Mouse (Mus musculus) ZHBTc4 (cell line): Measurements from ENCODE around the gene Tmem14a.
"Not testable (repeated sequence)": the region's sequence is repeated elsewhere in the genome, so short reads cannot be mapped to it uniquely, and the experiment has no call there.

Experiments used
- DNase-seq: peaks from one replicate; pipeline ENCODE4 v3.0.0-alpha.2; 2011; ENCODE audit warnings: low read depth, low spot score

The Tmem14a gene

DNA sequence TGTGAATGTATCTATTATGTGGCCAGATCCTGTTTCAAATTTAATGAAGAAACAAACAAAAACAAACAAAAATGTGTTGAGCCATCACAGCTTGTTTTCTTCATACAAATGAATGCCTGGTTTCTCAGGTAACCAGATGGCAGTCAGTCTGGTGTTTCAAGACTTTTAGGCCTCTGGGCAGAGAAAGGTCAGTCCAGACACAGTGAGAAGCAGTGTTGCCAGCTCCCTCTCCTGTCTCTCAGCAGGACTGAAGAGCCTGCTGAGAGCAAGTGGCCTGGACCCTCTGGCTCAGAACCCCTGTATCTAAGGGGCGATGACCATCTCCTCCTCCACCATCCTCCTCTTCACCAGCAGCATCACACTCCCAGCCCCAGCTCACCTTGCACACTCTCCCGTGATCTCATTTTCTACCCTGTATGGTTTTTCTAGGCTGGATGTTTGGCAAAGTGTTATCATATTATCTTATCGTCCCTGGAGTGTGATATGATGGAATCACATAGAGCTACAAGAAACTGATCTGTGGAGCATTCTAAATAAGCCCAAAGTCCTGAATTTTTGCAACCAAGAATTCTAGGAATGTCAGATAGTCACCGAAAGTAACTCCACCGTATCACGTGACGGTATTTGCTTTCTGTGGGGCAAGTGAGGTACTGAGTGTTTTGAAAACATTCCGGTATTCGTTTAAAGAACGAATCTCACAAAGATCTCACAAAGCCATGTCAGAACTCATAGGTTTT lies 34.4 kb downstream of the Tmem14a start:
- DNase-seq, result peak; percentile 63

DNA sequence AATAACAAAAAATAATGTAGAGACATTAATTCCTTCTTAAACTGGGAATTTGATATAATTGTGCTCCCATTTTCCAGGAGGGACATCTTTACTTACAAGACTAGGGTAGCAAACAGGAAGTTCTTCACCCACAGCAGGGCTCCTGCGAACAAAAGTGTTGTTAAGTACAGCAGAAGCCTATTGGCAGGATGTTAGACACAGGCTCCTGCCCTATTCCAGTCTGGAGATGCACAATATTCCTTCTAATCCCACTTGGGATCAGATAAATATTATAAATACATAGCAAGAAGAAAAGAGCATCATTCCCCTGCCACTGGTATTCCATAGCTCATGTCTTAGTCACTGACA lies 34.9 kb downstream of the Tmem14a start:
- DNase-seq, result peak; percentile 63

DNA sequence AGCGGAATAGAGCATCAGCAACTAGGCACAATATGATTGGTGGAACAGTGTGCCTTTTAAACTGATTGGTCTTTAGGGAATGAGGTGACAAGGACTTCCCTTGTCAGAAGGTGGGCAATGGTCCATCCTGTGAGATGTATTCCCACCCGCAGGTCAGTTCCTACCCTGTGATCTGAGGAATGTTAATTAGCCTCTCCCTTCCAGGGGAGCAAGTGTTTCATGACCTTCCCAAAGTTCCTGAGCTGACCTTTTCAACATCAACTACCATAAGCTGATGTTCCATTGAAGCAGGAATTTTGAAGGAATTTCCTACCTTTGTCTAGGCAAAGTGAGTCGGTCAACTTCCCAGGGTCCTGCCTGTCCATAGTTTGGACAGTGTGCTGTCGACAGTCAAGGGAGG lies 35.5 kb downstream of the Tmem14a start:
- DNase-seq, result peak; percentile 89

DNA sequence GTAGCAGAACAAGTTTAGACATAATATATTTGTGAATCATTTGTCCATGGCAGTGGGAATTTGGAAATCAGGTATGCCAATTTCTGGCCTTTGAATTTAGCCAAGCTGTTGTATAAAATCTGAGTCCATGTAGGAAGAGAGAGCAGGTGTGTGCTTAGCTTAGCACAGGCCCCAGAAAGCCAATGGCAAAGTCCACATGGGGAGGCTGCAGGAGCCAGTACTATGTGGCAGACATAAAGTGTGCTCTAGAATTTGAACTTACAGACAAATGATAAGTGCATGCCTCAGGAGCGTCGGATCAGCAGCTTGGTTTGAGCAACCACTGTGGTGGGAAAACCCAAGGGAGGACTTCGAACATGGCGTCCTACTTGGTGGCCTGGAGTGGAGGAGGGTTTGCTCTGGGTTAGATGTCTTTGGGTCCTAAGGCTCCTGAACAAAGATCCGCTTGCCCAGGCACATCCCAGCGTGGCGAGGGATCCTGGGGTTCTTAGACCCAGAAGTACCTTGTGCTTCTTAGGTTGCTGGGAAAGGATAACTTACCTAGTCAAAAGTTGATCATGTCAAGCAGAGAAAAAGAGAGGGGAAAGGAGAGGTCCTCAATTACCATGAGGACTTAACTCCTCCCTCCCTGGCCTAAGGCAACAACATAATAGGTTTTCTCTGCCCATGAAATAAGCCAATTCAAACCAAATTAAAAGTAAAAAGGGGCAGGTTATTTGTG lies 37.4 kb downstream of the Tmem14a start:
- DNase-seq, result peak; percentile 85

DNA sequence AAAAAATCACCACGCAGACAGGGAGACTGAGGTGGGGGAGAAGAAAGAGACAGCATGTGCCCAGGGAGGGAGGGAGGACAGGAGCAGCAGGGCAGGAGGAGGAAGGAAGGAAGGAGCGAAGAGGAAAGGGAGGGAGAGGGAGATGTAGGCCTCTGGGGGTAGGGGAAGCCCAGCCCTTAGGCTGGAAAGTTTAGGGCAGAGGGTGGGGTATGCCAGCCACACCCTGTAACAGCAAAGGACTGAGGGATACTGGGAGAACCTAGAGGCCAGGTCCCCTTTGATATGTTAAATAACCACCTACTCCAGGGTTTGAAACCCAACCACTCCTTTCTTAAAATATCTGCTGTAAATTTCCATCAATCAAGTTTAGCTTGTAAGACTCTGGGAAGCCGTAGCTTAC lies 38.0 kb downstream of the Tmem14a start:
- peak; percentile 96 for DNase-seq

DNA sequence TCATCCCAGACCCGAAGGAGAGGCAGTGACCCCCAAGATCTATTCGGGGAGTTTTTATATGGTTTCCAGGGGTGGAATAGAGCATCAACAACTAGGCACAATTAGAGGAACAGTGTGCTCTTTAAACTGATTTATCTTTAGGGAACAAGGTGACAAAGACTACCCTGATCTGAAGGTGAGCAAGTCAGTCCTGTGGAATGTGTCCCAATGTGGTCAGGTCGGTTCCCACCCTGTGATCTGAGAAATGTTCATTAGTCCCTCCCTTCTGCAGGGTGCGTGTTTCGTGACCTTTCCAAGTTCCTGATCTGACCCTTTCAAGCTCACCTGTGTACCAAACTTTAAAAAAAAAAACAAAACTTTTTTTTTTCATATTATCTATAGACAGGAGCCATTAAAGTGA lies 38.5 kb downstream of the Tmem14a start:
- peak; percentile 70 for DNase-seq

DNA sequence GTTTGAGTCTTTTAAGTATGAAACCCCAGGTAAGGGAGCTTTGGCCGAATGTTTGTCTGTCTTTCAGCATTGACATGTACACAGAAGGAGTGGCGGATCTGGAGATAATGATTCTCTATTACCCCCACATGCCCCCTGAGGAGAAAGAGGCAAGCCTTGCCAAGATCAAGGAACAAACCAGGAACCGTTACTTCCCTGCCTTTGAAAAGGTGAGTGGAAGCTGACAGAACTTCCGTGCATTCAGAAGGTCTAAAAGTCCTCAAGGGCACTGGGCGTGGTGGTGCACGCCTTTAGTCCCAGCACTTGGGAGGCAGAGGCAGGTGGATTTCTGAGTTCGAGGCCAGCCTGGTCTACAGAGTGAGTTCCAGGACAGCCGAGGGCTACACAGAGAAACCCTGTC lies 41.6 kb downstream of the Tmem14a start:
- peak; percentile 95 for DNase-seq

DNA sequence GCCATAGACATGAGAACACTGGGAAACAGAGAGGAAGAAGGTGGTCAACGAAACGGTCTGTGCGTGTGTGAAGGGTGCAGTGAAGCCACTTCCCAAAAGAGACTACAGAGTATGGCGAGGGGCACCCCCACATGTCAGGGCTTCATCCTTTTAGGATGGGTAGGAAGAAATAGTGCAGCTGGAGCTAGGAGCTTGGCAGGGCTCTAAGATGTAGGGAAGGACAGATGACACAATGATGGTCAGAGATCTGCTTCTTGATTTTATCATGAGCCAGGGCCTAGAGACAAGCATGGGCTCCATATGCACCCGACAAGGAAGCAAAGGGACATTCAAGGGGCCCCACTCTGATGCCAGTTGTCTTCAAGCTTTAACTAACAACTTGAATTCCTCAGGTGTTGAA lies 44.0 kb downstream of the Tmem14a start:
- no peak for DNase-seq

DNA sequence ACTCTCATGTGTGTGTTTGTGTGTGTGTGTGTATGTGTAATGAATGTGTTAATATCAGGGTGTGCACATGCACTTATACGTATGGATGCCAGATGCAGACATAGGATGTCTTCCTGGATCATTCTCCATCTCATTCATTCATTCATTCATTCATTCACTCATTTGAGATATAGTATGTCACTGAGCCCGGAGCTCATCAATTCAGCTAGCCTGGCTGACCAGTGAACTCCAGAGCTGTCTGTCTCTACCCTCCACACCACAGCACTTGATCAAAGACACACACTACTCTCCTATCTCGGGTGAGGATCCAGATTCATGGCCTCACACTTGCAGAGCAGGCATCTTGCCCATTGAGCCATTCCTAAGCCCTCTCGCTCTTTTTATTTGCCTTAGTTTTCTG lies 45.6 kb downstream of the Tmem14a start:
- no peak for DNase-seq

DNA sequence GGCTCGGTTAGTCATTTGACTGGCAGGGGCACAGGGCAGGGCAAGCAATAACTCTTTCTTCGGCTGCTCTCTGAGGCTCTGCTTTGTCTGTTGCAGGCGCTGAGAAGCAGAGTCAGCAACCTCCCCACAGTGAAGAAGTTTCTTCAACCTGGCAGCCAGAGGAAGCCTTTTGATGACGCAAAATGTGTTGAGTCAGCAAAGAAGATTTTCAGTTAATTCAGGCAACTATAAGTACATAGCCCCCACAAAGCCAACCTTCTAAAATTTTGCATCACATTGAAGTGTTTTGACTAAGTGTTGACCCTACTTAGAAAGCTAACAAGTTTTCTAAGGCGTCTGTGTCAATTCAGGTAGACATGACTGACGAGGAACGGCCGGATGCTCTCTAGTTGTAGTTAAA lies 46.4 kb downstream of the Tmem14a start:
- DNase-seq, result no peak

DNA sequence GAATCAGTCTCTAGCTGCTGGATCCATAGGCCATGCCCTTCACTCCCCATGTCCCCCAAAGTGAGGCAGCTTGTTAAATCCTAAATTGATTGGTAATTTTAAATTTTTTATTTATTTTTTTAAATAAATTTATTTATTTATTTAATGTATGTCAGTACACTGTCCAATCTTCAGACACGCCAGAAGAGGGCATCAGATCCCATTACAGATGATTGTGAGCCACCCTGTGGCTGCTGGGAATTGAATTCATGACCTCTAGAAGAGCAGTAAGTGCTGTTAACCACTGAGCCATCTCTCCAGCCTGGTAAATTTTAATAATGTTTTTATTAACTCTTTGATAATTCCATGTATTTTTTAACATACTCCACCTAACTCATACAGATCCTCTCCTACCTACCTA lies 48.4 kb downstream of the Tmem14a start:
- peak; percentile 26 for DNase-seq

DNA sequence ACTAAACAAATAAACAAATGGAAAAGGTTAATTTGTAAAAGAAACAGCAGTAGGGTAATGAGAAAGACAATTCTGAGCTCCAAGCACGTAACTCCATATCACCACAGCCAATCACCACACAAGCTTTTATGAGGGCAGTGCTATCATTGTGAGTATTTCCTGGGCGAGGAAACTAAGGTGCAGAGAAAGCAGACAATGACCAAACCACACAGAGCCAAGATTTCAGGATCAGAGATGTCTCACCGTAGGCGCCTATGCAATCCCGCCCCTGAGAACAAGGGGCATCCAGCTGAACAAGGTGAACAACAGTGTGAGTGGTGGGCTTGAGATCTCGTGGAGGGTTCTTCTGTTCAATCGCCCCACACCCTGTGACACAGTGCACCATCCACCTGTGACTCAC lies 49.1 kb downstream of the Tmem14a start:
- DNase-seq, result not testable (repeated sequence)

DNA sequence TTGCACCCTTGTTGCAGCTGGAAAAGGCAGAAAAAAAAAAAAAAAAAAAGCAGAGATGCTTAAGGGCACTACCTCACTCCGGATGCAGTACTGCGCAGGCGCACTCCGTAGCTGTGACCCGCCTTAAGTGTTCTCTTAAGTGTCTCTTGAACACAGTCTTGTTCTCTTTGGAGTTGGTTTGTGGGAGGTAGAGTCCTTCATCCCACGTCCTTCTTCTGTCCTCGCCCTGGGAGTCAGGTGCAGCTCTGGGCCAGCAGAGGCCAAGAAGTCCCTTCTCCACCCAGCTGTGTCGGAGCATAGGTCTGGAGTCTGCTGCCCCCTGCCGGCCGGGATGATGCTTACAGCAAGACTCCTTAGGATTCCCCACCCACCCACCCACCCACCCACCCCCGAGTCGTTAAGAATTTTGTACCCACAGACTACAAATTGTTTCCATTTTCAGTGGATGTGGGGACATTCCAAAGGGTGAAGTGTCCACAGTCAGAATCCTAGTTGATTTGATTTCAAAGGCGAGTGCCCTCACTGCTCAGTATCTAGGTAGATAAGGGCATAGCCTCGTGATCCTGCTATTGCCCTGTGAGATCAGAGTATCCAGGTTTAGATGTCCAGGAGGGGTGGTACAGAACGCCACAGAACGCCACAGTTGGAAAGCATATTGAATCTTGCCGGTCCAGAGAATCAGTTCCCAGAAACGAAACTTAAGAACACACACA lies 53.1 kb downstream of the Tmem14a start:
- DNase-seq, result peak; percentile 85

DNA sequence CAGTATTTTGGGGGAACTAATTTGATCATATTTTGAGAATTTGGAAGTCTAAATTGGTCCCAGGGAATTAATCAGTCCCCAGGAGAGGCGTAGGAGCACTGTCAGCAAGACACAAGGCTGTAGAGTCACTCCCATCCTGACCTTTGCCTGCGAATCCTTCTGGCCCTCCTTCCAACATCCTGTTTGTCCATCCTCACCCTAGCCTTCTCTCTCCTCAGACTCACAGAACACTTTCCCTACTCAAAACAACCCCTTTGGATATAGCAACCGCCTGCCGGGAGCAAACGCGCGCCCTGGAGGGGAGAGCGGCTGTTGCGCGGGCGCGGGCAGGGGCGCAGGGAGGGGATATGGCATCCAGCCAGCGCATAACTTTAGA lies 53.7 kb downstream of the Tmem14a start:
- DNase-seq, result peak; percentile 63

DNA sequence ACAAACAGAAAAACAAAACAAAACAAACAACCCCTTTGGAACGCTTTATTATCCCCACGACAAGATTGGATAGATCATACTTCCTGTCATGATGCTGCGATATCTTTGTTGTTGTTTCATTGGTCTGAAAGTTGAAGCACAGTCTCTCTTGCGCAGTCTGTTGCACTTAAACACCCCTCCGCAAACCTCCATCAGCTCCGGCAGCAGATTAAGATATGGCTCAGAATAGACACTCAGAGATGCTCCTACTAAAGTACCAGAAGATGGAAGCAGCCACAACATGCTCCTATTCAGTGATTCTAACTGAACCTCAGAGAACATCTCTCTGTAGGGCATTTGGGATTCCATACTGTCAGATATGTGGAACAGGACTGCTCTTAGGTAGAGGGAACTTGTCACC lies 54.7 kb downstream of the Tmem14a start:
- no peak for DNase-seq

DNA sequence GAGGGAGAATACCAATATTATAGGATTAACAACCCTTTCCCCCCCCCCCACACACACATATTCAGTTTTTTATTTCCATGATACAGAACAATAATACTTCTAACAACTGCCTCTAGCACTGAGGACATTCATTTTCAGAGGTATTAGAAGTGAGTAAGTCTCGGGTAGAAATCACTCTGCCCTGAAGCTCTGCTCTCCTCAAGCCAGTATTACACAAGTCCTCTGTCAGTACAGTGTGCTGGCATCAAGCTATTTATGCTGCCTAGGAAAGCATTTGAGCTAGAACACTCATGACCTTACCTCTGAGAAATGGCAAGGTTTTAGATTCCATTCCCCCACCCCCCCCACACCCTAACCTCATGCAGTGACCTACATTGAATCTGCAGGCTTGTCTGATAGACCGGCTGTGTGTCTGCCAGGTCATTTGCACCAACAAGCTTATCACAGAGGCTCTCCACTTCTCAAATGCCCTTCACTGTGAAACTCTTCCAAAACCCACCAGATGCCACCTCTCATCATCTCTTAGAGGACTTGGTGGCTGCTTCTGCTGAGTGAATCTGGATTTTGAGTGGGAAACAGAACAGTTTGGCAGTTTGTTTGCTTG lies 56.2 kb downstream of the Tmem14a start:
- no peak for DNase-seq

DNA sequence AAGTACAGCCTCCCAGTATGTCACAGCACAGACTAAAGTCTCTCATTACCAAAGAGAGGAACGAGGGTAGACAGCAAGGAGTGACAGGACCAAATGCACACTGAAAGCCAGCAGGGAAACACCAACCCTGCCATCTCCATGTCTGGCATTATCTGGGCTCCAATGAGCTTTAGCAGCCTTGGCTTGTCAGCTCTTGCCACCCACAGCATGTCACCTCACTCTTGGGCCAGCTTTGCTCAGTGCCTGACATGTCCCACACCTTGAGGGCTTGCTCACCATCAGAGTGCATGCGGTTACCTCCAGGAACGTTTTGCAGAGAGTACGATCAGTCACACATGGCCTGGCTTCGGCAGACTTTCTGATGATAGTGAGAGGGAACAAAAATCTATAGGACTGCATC lies 57.0 kb downstream of the Tmem14a start:
- not testable (repeated sequence) for DNase-seq

DNA sequence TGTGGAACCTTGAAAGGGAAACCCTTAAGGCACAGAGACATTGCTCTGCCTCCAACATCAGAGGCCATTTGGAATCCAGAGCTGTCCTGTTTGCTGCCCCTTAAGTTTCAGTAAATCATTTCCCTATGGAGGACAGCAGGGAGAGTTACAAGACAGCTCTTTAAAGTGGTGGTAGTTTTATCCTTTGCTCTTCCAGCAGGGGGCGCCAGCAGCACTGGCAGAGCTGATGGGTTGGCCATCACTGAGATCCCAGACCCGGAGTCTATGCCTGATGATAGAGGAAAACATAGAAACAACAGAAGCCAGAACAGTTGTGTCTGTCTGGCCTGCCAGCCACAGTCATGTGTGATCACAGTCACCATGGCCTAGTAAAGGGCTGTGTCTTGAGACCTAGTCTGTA lies 57.8 kb downstream of the Tmem14a start:
- not testable (repeated sequence) for DNase-seq
